Mouse (Mus musculus) 3T3-L1 (cell line): Measurements from ENCODE around the gene Herpud2.
"Not testable (repeated sequence)": the region's sequence is repeated elsewhere in the genome, so short reads cannot be mapped to it uniquely, and the experiment has no call there.

ENCODE experiments used
- DNase-seq: peaks from one replicate; pipeline ENCODE4 v3.0.0-alpha.2; 2015; ENCODE audit warnings: low read depth, low spot score

Gene Herpud2

DNA sequence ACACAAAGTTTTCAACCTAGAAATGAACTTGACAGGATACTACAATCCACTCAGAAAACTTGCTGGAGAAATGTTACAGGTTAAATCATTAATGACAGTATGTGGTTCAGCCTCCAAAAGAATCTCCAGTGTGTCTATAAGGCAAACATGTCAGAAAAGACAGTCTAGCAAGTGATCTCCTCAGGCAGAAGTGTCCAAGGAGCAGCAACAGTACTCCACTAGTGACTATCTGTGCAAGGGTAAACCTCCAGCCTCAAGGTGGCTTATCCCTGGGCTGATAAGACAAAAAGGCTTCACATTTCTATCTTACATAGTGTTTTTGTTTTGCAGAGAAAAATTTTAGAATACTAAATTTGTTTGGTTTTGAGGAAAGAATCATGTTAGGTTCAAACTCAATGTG lies 2.9 kb downstream of the Herpud2 start:
- DNase-seq, result no peak

DNA sequence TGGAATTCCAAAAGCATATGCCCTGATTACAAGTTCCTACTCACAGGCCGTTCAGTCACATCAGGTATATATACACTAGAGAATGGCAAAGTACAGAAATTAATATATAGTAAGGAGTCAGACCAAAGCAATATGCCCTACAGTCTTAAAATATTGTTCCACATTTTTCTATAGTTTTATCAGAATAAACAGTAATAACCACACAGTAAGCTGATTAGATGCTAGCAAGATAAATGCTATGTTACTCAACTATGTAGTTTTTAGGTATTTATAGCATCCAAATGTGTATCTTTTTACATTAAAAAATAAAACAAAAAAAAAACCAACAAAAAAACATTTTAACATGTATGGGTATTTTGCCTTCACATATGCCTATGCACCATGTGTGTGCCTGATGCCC lies 5.7 kb downstream of the Herpud2 start:
- no peak for DNase-seq

DNA sequence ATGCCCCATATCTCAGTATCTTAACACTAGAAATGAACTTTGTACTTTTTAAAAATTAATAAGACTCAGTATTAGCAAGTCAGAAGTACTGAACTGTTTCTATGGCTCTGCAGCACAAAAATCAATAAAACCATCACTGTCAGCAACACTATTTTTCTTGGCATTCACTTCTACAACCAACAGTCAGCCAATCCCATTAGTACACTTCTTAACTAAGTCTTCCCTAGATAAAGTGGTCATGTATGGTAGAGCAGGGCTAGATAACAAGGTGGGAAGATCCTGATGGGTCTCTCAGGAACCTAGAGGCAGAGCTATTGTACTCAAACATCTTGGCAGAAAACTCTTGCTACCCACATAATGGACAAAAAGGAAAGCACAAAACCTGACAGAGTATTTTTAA lies 7.7 kb downstream of the Herpud2 start:
- DNase-seq, result no peak

DNA sequence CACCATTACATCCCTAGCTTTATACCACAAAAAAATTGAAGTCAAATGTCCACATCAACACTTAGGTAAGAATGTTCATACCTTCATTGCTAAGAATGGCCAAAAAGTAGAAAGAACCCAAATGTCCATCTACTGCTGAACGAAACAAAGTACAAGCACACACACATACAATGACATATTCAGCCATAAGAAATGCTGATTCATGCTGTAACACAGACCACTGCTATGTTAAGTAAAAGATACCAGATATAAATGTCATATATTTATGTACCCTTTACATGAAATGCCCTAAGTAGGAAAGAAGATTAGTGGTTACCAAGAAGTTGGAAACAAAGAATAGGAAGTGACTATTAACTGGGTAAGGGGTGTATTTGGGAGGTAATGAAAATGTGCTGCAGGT lies 8.6 kb downstream of the Herpud2 start:
- no peak for DNase-seq

DNA sequence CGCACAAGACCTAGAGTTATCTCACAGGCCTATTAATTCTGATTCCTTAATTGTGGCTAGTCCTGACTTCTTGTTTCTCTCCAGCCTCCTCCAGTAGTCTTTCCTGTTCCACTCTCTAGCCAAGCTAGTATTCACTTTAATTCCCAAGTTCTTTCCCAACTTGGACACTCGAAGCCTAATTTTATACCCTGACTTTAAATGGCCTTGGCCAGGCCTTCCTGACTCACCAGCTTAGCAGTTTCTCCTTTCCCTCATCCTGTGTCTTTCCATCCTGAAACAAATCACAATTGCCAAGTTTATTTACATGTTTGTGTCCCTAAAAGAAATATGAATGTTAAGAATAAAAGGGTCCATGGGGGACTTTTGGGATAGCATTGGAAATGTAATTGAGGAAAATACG lies 9.6 kb downstream of the Herpud2 start:
- no peak for DNase-seq

DNA sequence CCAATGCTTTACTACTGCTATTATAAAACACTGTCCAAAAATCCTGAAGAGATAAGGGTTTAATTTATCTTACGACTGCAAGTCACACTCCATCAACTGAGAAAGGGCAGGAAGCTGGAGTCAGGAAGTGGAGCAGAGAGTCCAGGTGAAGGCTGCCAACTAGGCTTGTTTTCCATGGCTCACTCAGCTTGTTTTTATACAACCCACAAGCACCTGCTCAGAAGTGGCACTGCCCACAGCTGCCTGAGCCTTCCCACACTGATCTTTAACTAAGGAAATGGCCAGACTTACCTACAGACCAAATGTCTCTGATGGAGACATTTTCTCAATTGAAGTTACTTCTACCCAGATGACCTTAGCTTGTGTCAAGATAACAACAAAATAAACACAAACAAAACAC lies 11.3 kb downstream of the Herpud2 start:
- DNase-seq, result no peak

DNA sequence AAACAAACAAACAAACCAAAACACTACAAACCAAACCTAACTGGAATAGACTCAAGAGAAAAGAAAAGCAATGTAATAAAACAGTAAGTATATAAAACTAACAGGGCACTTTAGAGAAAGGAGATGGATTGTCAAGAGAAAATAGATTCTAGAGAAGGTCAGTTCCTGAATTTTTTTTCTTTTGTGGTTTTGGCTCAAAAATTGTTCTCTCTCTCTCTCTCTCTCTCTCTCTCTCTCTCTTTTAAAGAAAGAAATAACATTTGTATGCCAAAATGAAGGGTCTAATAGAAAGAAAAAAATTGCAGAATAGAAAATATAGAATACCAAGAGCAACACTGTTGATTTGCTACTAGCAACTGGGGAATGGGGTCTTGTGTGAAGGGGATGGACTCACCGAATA lies 12.7 kb downstream of the Herpud2 start:
- DNase-seq, result no peak

DNA sequence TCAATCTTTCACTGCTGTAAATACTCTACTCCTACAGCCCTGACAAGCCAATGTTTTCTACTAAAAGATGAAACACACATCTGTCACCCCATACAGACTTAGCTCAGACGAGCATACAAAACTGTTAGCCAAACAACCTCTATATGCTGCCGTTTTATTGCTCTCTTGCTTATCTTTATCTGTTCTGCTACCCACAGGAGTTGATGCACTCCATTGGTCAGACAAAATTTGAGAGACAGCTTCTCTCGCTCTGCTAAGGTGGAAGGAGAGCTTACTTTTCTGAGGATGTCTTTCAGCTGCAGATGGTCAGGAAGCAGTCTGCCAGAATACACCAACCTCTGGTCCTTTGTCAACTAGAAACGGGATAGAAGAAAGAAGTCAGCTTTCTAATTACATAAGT lies 18.7 kb downstream of the Herpud2 start:
- DNase-seq, result no peak

DNA sequence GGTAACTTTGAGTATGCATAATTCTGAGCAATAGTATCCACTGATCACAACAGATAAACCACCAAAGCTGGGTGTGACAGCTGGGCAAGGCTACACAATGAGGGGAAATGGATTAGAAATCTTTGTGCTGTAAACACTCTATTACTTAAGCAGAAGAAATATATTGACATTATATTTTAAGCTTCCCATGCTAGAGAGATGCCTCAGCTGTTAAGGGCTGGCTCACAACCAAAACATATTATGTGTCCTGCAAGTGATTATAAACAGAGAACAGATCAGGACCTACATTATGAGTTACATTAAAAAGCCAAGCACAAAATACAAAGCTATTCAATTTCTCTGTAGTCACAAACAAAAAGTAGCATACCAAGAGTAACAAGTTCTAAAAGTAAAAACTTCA lies 19.4 kb downstream of the Herpud2 start:
- DNase-seq, result no peak

DNA sequence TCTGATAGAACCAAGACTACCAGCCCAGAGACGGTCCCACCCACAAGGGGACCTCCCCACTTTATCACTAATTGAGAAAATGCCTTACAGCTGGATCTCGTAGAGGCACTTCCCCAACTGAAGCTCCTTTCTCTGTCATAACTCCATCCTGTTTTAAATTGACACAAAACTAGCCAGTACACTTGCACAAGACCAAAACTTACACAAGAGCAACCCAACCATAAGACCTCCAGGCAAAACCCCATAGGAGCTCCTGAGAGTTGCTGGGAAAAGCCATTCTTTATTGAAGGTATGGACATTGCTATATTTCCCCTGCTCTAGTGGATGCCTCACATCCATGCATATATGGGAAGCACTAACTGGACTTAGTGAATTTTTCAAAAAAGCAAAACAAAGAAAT lies 27.6 kb downstream of the Herpud2 start:
- DNase-seq, result no peak

DNA sequence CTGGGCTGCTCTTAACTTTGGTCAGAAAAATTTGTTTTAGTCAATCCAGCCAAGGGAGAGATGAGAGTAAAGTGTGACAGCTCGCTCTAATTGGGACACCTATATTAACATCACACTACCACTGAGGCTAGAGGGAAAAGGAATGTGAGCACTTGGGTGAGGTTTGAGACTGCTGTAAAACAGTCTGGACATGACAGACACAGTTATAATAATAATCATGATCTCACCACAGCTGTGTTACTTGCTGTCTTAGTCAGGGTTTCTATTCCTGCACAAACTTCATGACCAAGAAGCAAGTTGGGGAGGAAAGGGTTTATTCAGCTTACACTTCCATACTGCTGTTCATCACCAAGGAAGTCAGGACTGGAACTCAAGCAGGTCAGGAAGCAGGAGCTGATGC lies 28.0 kb downstream of the Herpud2 start:
- not testable (repeated sequence) for DNase-seq

DNA sequence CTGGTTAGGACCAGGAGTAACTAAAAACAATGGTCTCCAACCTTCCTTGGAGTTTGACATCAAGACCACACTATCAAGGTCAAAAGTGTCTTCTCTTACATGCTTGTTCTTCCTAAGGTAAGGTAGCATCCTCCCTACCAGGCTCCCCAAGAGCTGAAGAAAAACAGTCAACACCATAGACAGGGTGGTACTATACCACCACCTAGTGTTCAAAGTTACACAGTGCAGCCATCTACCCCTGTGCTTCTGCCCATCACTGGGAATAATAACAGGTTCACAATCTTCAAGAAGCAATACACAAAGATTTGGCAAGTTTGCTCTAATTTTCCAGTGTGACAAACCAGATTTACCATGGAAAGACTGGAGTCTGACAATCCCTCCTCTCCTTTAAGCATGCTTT lies 47.0 kb downstream of the Herpud2 start:
- DNase-seq, result peak; percentile 78

DNA sequence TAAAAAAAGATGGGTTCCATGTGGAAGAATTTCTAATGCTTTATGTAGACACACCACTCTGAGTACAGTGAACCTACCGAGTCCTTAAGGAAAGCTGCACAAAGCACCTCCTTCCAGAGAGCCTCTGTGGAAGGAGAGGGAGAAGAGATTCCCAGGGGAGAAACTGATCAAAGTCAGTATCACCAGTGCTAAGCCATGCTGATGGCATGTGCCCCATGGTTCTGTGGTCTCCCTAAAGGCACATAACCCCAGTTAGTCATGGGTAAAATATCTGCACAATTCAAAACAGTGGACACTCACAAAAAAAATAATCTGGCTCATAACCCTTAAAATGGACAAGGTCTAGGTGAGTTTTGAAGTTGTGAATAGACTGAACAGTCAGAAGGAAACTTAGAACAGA lies 48.7 kb downstream of the Herpud2 start:
- DNase-seq, result peak; percentile 74

DNA sequence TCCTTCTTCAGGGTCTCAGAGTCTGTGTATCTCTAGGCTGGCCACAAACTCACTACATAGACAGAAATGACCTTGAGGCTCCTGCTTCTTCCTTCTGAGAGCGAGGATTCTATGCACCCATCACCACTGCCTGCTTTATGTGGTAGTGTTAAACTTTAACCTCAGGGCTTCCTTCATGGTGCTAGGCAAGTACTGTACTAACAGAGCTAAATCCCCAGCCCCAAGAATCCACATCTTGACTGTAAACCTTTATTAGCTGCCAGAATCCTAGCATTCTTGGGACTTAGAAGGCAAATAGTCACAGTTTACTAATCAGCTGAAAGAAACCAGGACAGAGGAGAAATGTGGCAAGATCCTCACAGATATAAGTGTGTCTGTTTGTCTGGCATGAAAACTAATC lies 60.8 kb downstream of the Herpud2 start:
- DNase-seq, result no peak

DNA sequence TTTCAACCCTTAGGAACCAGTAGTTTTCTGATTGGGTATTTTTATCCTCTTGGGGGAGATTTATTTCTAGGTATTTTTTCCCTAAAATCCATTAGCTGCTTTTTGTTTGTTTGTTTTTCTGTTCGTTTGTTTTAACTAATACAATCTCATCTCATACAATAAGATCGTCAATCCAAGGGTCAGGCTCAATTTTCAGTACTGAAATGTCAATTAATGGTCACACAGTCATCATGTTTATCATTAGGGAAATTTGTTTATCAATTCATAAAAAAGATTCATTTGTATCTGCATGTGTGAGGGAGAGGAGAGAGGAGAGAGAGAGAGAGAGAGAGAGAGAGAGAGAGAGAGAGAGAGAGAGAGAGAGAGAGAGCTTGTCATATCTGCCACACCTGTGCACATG lies 62.5 kb downstream of the Herpud2 start, which contains the start of gene Gm10181:
Gene Gm10181 (plus strand): TSS at position 301 of the 400 bp plus-strand sequence.
- DNase-seq, result no peak

DNA sequence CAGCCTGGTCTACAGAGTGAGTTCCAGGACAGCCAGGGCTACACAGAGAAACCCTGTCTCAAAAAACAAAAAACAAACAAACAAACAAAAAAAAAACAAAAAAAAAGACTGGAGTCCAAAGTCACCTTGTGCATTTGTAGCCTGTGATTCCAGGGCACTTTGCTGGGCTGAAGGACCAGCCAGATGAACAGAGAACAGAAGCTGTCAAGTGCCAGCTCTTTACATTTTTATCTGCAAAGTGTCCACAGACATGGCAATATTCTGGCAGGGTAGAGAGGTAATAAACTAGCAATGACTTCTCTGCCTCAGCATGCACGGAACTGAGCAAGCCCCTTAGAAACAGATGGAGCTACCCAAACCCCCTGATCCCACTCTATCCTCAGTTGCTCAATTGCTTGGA lies 75.1 kb downstream of the Herpud2 start:
- DNase-seq, result no peak

DNA sequence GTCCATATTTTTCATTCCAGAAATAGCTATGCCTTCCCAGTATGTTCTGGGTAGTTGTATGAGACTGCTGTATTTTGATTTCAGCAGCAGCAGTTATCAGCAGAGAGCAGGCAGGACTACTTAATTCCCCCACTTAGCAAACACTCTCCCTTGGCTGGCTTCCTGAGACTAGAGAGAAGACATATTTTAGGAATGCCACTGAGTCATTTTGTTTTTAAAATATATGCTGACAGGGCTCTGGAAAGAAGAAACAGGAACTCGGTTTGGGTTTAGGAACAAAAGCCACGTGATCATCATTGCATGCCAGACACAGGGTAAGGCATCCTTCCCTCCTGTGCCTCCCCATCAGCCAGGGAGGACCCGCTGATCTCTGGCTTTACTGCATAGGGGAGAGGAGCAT lies 75.6 kb downstream of the Herpud2 start:
- peak; percentile 81 for DNase-seq

DNA sequence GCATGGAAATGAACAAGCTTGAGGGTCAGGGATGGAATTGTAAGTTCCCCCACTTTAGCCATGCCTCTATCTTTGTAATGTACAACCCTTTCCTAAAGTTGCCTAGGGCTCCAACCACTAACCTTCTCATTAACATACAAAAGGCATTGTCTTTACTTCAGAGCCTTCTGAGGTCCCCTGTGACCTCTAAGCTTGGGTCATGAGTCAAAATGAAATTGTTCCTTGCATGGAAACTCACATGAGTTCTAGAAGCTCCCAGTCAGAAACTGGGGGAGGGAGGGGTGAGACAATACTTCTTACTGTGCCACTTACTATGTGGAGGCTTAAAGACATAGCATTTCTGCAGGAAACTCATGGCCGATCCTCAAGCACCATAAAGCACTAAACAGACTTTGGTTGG lies 79.0 kb downstream of the Herpud2 start:
- no peak for DNase-seq

DNA sequence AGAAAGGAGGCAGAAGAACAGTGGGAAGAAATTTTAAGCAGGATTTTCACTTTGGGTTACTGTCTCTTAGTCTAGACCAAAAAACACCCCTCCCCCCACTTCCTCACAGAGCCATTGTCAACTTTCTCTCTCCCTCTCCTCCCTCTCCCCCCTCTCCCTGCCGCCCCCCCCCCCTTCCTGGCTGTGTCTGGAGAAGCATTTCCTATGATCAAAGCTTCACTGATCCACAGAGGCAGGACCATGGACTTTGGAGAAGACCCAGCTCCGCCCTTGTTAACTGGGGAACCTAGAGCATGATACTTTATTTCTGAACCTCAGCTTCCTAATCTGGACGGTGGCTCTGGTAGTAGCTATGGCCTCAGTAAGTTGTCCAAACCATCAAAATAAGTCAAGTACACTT lies 92.9 kb downstream of the Herpud2 start:
- DNase-seq, result no peak
